Mouse (Mus musculus): ENCODE data around the gene Sh3bp1. TPM values are rescaled to one million over a fixed set of nuclear protein-coding genes. Genes with fewer than 3 reads are reported as not detected.

The Sh3bp1 gene
- total RNA-seq (2015; ENCODE audit: low replicate concordance) = 13.6 and 15.2 TPM in 2 replicates
- 4.5 and 8.8 TPM in 2 replicates for total RNA-seq (2017; ENCODE audit: low replicate concordance)

- 0 out of 2 replicates have a peak, but pooled peaks have one; percentile 28 for ATAC-seq (replicated peaks; ENCODE audit: low FRiP score, poor library complexity, severe bottlenecking)
These were observed at the start of gene Sh3bp1 for GRCm38 (mm10) chr15:78899740-78900584. Gene Sh3bp1 (plus strand): TSS chr15:78899768.

GRCm38 (mm10) chr15:78850059-78850824, 49.3 kb upstream of the Sh3bp1 start:
- no peak for ATAC-seq (replicated peaks; ENCODE audit: low FRiP score, poor library complexity, severe bottlenecking)

- ATAC-seq (replicated peaks; ENCODE audit: low FRiP score, poor library complexity, severe bottlenecking) = no peak
These were observed 48.6 kb upstream of the Sh3bp1 start for GRCm38 (mm10) chr15:78850944-78851343.

- peak; percentile 85 for ATAC-seq (replicated peaks; ENCODE audit: low FRiP score, poor library complexity, severe bottlenecking)
These were observed 47.9 kb upstream of the Sh3bp1 start for GRCm38 (mm10) chr15:78851505-78852153.

- no peak for ATAC-seq (replicated peaks; ENCODE audit: low FRiP score, poor library complexity, severe bottlenecking)
These were observed 44.1 kb upstream of the Sh3bp1 start, which contains the start of gene Lgals2 for GRCm38 (mm10) chr15:78855303-78855965. Gene Lgals2 (minus strand): TSS chr15:78855529.

GRCm38 (mm10) chr15:78857009-78857408, 42.6 kb upstream of the Sh3bp1 start:
- ATAC-seq (replicated peaks; ENCODE audit: low FRiP score, poor library complexity, severe bottlenecking) = no peak

GRCm38 (mm10) chr15:78859311-78859710, 40.3 kb upstream of the Sh3bp1 start:
- ATAC-seq (replicated peaks; ENCODE audit: low FRiP score, poor library complexity, severe bottlenecking) = no peak

GRCm38 (mm10) chr15:78859714-78860113, 39.9 kb upstream of the Sh3bp1 start:
- ATAC-seq (replicated peaks; ENCODE audit: low FRiP score, poor library complexity, severe bottlenecking) = no peak

GRCm38 (mm10) chr15:78862280-78862679, 37.3 kb upstream of the Sh3bp1 start:
- no peak for ATAC-seq (replicated peaks; ENCODE audit: low FRiP score, poor library complexity, severe bottlenecking)

- ATAC-seq (replicated peaks; ENCODE audit: low FRiP score, poor library complexity, severe bottlenecking) = no peak
These were observed 36.4 kb upstream of the Sh3bp1 start for GRCm38 (mm10) chr15:78863154-78863553.

- ATAC-seq (replicated peaks; ENCODE audit: low FRiP score, poor library complexity, severe bottlenecking) = no peak
These were observed 35.7 kb upstream of the Sh3bp1 start for GRCm38 (mm10) chr15:78863852-78864253.

- ATAC-seq (replicated peaks; ENCODE audit: low FRiP score, poor library complexity, severe bottlenecking) = no peak
These were observed 31.2 kb upstream of the Sh3bp1 start for GRCm38 (mm10) chr15:78868398-78868797.

- no peak; the same call in 1 of the 2 replicates for ATAC-seq (replicated peaks; ENCODE audit: low FRiP score, poor library complexity, severe bottlenecking)
These were observed 30.7 kb upstream of the Sh3bp1 start for GRCm38 (mm10) chr15:78868826-78869233.

- ATAC-seq (replicated peaks; ENCODE audit: low FRiP score, poor library complexity, severe bottlenecking) = peak; percentile 65
These were observed 29.8 kb upstream of the Sh3bp1 start for GRCm38 (mm10) chr15:78869775-78870174.

- ATAC-seq (replicated peaks; ENCODE audit: low FRiP score, poor library complexity, severe bottlenecking) = no peak
These were observed 27.5 kb upstream of the Sh3bp1 start for GRCm38 (mm10) chr15:78872021-78872608.

- no peak for ATAC-seq (replicated peaks; ENCODE audit: low FRiP score, poor library complexity, severe bottlenecking)
These were observed 25.6 kb upstream of the Sh3bp1 start for GRCm38 (mm10) chr15:78873803-78874435.

- ATAC-seq (replicated peaks; ENCODE audit: low FRiP score, poor library complexity, severe bottlenecking) = no peak
These were observed 24.6 kb upstream of the Sh3bp1 start for GRCm38 (mm10) chr15:78874989-78875388.

- no peak for ATAC-seq (replicated peaks; ENCODE audit: low FRiP score, poor library complexity, severe bottlenecking)
These were observed 24.0 kb upstream of the Sh3bp1 start for GRCm38 (mm10) chr15:78875537-78875936.

GRCm38 (mm10) chr15:78876258-78876696, 23.3 kb upstream of the Sh3bp1 start:
- peak; percentile 56 for ATAC-seq (replicated peaks; ENCODE audit: low FRiP score, poor library complexity, severe bottlenecking)
